Mouse (Mus musculus) lung, postnatal 0 days (tissue): Measurements from ENCODE around the gene Tax1bp3.

Source experiments
- CTCF ChIP-seq: IDR thresholded peaks from 2 replicates; pipeline ENCODE4 v1.5.1; 2016; ENCODE audit warnings: antibody characterized with exemption, mild to moderate bottlenecking
- EP300 ChIP-seq: IDR thresholded peaks from 2 replicates; pipeline ENCODE4 v1.6.1; 2016; ENCODE audit warnings: antibody characterized with exemption, mild to moderate bottlenecking, control low read depth

DNA sequence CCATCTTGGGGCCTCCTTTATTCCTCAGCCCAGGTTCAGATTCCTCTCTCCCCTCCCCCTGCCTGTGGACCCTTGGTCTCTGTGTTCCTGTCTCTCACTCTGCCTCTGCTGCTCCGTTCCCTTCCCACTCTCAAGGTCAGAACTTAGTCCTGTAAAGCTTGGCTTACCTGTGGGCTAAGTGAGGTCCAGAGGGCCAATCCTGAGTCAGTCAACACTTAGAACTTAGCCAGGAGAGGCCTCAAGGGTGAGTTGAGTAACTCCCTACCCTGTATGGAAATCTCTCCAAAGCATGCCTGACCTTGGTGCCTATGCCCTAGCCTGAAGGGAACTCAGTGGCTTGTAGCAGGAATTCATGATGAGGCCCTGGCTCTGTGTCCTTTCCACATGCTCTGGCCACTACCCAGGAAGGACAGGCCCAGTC is 32.6 kb upstream of the Tax1bp3 start:
- TF ChIP-seq CTCF (no peak), EP300 (peak; percentile 22; the same call in 1 of the 2 replicates)
